Mouse (Mus musculus): ENCODE results near the gene Slc35c2. TPM values are rescaled to one million over a fixed set of nuclear protein-coding genes. Genes with fewer than 3 reads are reported as not detected.

The Slc35c2 gene
- 2.9 TPM for polyA plus RNA-seq (2014; fragmentation: Illumina TruSeq; extraction: RNeasy Lipid Tissue Mini Kit (QIAGEN cat#74804); ENCODE audit: low read depth, low replicate concordance)

DNA sequence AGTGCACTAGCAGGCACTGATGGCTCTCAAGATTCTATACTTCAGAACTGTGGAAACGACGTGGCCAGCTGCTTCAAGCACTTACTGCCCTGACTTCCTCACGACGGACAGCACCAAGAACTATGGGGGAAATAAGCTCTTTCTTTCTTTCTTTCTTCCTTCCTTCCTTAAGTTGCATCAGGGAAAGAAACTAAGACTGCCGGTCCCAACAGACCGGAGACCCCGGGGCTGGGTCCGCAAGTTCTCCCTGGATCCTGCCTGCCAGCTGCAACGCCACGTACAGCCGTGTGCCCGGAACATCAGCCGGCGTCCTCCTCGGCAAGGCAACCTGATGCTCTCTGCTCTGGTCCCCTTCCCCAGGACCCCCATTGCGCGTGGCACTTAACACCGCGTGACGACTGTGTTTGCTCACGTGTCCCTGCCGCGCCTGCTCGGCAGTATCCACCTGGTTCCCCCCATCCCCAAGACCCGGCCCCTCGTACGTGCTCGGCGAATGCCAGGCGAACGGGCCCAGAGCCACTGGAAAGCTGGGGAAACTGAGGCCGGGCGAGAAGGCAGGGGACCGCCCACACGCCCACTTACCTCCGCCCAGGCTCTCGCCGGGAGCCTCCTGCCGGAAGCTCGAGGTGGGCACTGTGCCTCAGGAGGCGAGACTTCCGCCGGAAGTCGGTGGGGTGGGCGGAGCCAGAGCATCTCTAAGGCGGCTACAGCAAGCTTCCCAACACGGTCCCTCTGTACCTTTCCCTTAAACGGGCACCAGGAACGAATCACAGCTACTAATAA, at the start of gene Slc35c2:
Slc35c2 (minus strand) TSS at position 668 of the 783 bp plus-strand sequence.

GRCm38 (mm10) chr2:165326304-165327190, 38.9 kb upstream of the Slc35c2 start, which contains the start of gene Elmo2:
Gene Elmo2 (minus strand): TSS chr2:165326479.

DNA sequence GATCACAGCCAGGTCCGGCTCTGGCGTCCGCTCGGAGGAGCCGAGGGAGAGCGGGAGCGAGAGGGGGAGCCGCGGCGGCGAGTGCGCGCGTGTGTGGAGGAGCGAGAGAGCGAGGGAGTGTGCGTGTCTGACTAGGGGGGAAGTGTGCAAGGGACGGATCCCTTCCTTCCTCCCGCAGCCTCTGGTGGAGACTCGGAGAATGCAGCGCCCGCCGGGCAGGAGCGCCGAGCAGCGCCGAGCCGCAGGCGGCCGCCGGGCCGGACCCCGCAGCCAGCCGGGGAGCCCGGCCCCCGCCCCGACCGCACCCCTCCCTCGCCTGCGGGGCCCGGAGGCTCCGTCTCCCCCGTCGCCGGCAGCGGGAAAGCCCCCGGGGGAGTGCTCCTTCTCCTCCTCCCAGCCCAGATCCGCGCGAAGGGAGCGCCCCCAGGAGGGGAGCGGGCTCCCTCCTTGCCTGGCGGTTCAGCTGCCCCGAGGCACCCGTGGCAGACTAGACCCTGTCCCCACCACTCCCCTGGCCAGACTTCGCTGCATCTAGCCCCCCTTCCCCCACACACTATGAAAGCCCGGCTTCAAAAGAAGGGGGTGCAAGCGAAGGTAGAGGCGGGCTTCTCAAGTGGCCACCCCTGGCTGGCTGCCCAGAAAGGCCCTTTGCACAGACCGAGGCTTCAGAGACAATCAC, 52.9 kb downstream of the Slc35c2 start, which contains the start of gene Cdh22:
Cdh22 (minus strand) TSS at position 241 of the 679 bp plus-strand sequence.

Other genes with a start within 250 kb of the Slc35c2 start
- gene Cd40, start 232.2 kb downstream of the Slc35c2 start, polyA plus RNA-seq (2014; fragmentation: Illumina TruSeq; extraction: RNeasy Lipid Tissue Mini Kit (QIAGEN cat#74804); ENCODE audit: low read depth, low replicate concordance), result 0.49 TPM
- gene 1700025C18Rik, start 197.1 kb downstream of the Slc35c2 start, polyA plus RNA-seq (2014; fragmentation: Illumina TruSeq; extraction: RNeasy Lipid Tissue Mini Kit (QIAGEN cat#74804); ENCODE audit: low read depth, low replicate concordance), result not detected
- gene Cdh22, start 53.0 kb downstream of the Slc35c2 start, polyA plus RNA-seq (2014; fragmentation: Illumina TruSeq; extraction: RNeasy Lipid Tissue Mini Kit (QIAGEN cat#74804); ENCODE audit: low read depth, low replicate concordance), result not detected
- gene Elmo2, start 38.6 kb upstream of the Slc35c2 start, polyA plus RNA-seq (2014; fragmentation: Illumina TruSeq; extraction: RNeasy Lipid Tissue Mini Kit (QIAGEN cat#74804); ENCODE audit: low read depth, low replicate concordance), result 6.0 TPM
- gene Zfp663, start 80.9 kb upstream of the Slc35c2 start, polyA plus RNA-seq (2014; fragmentation: Illumina TruSeq; extraction: RNeasy Lipid Tissue Mini Kit (QIAGEN cat#74804); ENCODE audit: low read depth, low replicate concordance), result not detected
- gene Zfp334, start 100.4 kb upstream of the Slc35c2 start, polyA plus RNA-seq (2014; fragmentation: Illumina TruSeq; extraction: RNeasy Lipid Tissue Mini Kit (QIAGEN cat#74804); ENCODE audit: low read depth, low replicate concordance), result 1.4 TPM
- not detected for gene Ocstamp, start 112.5 kb upstream of the Slc35c2 start, polyA plus RNA-seq (2014; fragmentation: Illumina TruSeq; extraction: RNeasy Lipid Tissue Mini Kit (QIAGEN cat#74804); ENCODE audit: low read depth, low replicate concordance)
- 25.1 TPM for gene Slc13a3, start 185.4 kb upstream of the Slc35c2 start, polyA plus RNA-seq (2014; fragmentation: Illumina TruSeq; extraction: RNeasy Lipid Tissue Mini Kit (QIAGEN cat#74804); ENCODE audit: low read depth, low replicate concordance)
- 2.5 TPM for gene Trp53rka, start 205.5 kb upstream of the Slc35c2 start, polyA plus RNA-seq (2014; fragmentation: Illumina TruSeq; extraction: RNeasy Lipid Tissue Mini Kit (QIAGEN cat#74804); ENCODE audit: low read depth, low replicate concordance)
- gene Slc2a10, start 215.9 kb upstream of the Slc35c2 start, polyA plus RNA-seq (2014; fragmentation: Illumina TruSeq; extraction: RNeasy Lipid Tissue Mini Kit (QIAGEN cat#74804); ENCODE audit: low read depth, low replicate concordance), result 0.32 TPM